Mouse (Mus musculus): ENCODE measurements around the gene Esrra. TPM values are rescaled to one million over a fixed set of nuclear protein-coding genes. Genes with fewer than 3 reads are reported as not detected.

The Esrra gene
- total RNA-seq, 2 experiments from 2014 or later, result 146 to 154 TPM

DNA sequence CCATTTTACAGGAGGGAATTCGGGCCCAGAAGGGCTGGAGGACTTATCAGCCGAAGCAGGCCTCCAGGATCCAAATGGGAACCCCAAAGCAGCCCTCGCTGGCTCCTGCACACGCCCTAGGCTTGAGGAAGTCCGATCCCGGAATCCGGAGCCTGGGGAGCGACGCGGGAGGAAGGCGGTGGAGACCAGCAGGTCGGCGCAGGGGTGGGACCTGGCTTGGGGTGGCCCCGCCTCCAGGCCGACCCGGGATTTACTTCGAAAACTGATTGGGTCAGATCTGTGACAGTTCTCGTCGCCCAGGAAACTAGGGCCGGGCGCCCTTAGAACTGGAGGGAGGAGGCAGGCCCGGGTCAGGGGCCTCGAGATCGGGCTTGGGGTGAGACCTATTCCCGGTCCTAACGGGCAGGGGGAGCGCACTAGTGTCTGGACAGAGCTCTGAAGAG is 20.7 kb upstream of the Esrra start, which contains the start of gene Gpr137:
Gene Gpr137, minus strand, starts transcription at position 232 of the 443 bp plus-strand sequence.
- DNase-seq, result peak; percentile 92 to 94
- intact Hi-C loops (cut with DNase I), result loop anchor here (1.0 kb wide), 1 partner anchor 8 kb away; no protein-coding TSS in a partner anchor

DNA sequence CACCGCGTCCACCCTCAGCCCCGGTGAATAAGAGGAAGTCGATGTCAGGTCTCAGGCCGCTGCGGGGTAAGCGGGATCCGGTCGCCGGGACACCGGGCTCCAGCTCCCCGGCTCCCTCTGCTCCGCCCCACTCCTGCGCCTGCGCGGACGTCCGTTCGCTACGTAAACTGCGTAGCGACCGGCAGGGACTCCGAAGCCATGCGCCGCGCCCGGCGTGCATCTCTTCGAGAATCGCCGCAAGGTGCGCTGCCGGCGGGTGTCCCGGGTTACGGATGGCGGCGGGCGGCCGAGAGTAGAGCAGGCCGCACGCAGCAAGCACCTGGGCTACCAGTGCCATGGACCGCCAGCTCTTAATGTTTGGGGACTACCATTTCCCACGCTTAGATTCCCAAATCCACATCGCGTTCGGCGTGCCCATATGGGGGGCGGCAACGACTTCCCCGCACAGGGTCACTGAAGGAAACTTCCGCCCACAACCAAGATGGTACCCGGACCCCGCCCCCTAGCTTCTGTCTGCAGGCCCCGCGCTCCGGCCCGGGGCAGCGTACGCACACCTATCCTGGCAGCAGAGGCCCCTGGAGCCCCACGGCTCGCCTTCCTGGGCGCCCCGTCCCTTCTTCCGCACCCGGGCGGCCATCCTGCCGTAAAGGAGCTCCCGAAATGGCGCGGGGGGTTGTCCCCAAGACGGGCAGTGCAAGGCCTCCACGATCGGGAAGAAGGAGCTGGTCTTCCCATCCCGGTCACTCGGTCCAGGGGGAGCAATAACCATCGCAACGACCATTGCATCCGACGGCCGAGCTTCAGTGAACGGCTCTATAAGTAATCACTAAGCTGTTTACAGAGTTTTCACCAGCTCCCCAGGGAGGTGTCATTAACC is 20.0 kb upstream of the Esrra start, which contains the start of gene Bad:
Gene Bad, plus strand, starts transcription at position 490 of the 877 bp plus-strand sequence.
- DNase-seq, result peak; percentile 98 to 99
- intact Hi-C loops (cut with DNase I), result loop anchor here (1.0 to 2.0 kb wide), 2 partner anchors 9 to 17 kb away; partner anchors contain the start of gene Catsperz

DNA sequence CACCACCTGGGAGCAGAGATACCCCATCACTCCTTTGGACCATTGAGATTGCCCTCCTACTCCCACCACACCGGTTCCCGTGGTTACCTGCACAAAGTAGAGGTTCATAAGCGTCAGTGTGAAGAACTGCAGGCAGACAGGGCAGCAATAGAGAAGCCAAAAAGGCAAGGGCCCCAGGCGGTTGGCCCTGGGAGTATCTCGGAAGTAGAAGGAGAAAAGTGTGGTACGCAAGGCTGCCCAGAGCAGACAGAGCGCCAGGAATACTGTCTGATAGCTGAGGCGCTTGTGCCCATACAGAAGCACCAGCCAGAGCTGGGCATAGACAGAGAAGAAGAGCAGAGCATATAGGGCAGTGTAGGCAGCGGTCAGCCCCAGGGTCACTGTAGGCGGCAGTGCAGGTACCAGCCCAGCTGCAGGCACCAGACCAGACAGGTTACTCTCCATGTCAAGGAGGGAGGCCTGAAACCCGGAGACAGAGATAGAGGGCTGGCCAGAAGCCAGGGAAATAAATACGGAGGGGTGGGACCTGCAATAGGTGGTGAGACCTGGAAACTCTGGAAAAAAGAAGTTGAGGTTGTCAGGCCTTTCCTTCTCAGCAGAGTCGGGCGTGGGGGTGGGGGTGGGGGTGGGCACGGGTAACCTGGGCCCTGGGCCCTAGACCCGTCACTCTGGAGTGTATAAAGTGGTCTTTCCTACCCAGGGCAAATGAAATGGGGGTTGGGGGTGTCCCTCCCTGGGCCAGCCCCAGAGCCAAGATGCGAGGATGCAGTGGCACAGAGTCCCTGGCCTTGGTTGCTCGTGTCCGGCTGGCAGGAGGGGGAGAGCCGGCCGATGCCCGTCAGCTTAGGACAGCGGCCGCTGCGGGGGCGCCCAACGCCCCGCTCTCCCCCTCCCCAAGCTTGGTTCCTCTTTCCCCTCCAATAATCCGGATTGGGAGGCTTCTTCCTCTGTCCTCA is 19.1 kb upstream of the Esrra start:
- no peak for DNase-seq

DNA sequence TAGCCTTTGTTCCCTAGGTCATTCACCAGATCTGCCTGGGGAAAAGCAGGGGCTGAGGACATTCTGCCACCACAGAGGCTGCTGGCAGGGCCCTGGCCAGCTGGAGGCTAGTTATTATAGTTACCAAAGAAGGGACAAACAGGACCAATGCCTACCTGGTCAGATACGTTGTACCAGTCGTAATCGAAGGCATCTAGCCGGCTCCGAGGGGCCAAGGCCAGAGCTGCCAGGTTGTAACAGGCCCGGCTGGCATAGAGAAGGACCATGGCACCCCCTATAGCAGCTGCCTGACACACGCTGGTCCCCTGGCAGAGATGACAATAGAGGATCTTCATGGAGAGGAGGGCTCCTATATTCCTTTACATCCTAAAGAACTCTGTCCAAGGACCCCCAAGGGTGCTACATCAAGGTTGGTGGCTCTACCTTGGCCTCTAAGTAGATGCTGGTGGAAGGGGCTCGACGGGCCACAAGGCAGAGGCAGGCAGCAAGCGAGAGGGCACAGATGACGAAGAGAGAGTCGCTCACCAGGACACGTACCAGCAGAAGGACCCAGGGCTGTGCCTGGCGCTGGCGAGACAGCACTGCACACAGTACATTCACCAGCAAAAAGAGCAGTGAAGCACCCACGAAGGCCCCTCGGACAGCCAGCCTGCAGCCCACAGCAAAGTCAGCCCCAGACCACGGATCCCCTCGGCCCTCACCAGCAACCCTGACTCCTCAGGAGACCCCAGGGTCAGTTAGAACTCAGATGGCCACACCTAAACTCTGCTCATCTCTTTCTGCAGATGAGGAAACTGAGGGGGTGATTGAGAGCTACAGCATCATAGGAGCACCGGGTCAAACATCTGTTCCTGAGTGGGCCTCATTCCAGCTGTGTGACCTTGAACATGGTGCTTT is 17.7 kb upstream of the Esrra start:
- no peak for DNase-seq
- intact Hi-C loops (cut with DNase I), result loop anchor here (2.0 kb wide), 1 partner anchor 15 kb away; the partner anchor contains the start of gene Catsperz

More for the DNA sequence above, 19.1 kb upstream of the Esrra start:
- intact Hi-C loops (cut with DNase I), result loop anchor here (2.0 kb wide), 1 partner anchor 16 kb away; the partner anchor contains the start of gene Catsperz

DNA sequence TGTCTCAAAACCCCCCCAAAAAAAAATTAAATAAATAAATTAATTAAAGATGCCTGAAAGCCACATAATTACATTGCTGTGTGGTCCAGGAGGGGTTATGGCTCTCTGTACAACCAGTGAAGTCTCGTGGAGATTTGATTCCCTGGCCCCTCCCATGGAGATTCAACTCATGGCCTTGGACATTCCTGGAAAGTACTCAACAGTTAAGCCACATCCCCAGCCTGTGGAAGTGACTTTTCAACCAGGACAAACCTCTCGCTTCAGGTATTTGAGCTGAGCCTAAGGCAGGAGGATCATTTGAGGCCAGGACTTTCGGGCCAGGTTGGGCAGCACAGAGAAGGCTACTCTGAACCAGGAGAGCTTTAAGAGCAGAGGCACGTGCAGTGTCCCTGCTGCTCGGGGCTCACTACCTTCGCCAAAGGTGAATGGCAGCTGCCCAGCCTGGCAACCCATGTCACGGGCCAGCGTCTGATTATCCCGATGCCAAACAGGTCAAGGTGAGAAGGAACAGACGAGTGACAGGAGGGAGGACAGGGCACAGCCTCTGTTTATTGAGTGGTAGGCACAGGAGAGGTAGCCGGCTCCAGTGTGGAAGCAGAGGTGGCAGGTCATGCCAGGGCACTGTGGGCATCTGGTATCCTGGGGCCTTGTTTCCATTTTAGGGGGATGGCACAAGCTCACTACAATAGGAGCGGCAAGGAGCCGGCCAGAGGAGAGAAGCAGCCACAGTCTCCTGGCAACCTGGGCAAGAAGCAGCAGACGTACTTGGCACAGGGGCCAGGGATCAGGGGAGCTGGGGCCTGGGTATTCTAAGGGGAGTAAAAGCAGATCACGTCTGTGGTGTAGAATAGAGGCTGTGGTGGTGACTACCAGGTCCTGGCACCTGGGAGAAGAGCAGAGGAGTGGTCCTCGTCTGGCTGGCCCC is 16.2 kb upstream of the Esrra start:
- intact Hi-C loops (cut with DNase I), result no loop called here
- peak; percentile 40 to 60 for DNase-seq

DNA sequence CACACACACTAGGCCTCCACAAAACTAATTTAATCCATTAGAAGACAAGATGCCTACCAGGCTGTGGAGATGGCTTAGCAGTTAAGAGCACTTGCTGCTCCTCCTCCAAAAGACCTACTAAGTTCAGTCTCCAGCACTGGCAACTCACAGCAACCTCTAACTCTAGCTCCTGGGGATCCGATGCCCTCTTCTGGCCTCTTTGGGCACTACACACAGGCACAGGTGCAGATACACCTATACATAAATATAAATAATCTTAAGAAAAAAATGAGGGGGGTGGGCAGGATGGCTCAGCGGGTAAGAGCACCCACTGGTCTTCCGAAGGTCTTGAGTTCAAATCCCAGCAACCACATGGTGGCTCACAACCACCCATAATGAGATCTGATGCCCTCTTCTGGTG is 14.7 kb upstream of the Esrra start:
- no peak for DNase-seq
- intact Hi-C loops (cut with DNase I), result no loop called here

DNA sequence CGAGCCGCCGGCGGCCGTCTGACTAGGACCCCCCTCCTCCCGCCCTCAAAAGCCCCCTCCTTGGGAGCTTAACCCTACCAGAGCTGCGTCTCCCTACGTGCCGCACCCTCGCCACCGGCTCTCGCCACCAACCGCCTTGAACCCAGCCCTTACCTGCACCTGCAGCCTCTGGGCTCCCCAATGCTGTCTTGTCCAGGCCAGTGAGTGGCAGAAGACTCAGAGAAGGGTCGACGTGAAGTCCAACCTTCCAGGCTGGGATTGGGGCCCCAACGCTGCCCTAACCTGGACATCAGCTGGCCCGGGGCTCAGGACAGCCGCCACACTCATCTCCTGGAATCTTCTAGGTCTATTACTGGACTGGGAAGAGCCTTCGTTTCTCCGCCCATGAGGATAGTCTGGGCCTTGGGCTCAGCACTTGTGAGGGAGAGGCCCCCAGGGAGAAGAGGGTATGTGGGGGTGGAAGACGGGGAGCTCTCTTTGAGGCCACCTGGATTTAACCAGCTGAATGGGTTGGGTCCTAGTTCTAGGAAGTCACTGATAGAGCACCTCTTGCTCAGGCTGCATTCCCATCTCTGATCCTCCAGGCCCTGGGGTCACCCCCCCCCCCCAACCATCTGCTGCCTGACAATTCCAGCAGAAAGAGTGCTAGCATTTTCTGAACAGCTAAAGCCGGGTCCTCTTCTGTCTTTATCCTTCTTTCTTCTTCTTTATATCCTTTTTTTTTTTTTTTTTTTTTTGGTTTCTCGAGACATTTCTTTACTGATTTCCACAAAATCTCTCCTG is 12.8 kb upstream of the Esrra start, which contains the start of gene Kcnk4:
Gene Kcnk4, minus strand, starts transcription at position 321 of the 783 bp plus-strand sequence.
- intact Hi-C loops (cut with DNase I), result no loop called here
- no peak for DNase-seq

DNA sequence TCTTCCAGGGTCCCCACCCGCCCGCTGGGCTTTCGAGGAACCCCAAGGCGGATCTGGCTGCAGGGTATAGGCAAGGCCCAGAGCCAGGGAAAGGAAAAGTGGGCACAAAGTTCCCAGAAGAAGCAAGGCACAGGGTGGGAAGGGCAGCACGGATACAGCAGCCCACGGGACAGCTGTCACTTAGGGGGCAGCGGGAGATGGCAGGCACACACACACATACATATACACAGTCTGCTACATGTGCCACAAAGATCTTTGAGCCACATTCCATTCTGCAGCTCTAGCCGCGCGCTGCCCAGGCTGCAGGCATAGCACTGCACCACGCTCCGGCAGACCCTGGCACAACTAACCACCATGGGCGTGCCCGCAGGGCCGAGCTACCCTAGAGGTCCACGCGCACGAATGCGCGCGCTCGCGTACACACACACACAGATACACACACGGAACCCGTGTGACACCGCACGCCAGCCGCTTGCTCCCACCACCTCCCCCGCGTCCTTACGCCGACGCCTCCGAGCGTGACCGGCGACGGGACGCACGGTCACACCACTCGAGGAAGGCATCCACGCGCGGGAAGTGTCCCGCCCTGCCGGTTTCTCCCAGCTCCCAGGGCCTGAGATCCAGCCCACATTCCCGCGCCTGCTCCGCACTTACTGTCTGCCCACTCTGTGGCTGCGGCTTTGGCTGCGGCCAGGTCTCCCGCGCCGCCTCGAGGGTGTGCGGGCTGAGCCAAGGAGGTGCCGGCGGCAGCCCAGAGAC is 12.0 kb upstream of the Esrra start:
- intact Hi-C loops (cut with DNase I), result no loop called here
- no peak for DNase-seq

DNA sequence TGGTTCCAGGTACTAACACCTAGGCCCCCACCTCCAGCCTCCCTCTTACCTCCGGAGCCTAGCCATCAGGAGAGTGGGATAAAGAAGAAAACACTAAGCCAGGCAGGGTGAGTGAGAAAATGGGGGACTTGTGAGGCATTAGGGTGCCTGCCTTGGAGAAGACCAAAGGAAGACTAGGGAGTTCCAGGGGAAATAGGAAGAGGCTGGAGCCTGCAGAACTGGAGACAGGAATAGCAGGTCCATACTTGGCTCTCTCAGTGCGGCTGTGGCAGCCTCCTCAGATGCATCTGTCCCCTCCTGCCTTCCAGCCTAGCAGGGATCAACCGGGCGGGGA is 11.5 kb upstream of the Esrra start:
- DNase-seq, result no peak
- intact Hi-C loops (cut with DNase I), result no loop called here

DNA sequence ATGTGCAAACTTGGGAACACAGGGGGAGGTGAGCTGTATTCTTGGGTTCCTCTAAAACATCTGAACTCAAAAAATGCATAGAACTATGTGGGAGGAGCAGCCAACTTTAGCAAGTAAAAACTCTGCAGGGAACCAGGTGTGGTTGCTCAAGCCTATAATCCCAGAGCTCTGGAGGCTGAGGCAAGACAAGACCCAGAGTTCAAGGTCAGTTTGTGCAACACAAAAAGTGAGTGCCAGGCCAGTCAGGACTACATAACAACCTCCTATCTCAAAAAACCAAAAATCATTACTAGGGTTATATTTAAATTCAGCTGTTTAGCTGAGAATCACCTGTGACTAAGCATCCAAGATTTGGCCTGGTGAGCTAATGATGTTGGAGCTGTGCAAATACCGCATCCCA is 10.4 kb upstream of the Esrra start:
- DNase-seq, result no peak
- intact Hi-C loops (cut with DNase I), result no loop called here

DNA sequence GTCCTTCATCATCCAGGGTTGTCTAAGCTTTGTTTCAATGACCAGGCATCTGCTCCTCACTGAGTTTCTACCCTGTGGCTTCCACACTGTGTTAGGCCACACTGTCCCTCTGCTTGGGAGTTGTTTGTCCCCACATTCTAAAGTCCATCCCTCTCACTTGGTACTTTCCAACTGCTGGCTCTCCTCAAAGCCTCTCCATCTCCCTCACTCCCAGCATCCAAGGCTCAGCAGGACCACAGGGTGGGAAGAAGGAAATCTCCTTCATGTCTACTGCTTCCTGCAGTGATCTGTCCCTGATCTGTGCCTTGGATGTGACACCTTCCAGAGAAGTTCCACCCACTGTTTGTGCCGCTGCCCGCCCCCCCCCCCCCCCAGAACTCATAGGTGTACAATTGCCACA is 9.4 kb upstream of the Esrra start:
- intact Hi-C loops (cut with DNase I), result no loop called here
- no peak for DNase-seq

DNA sequence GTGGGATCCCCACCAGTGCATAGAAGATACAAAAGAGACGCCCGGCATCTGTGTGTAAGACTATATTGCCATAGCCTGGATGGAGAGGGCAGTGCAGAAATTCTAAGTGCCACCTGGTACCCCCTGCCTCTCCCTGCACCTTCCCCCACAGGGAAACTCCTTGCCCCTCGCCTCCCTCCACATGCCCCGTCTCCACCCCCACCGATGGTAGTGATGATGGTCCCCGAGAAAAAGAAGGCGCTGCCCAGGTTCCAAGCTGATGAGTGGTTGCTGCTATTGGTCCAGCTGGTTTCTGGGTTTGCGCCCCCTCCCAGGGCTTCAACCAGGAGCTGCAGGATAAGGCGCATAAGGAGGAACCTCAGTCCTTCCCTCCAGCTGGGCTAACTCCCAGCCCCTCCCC is 6.5 kb upstream of the Esrra start:
- intact Hi-C loops (cut with DNase I), result loop anchor here (10.0 kb wide), 1 partner anchor 267 kb away; no protein-coding TSS in a partner anchor

DNA sequence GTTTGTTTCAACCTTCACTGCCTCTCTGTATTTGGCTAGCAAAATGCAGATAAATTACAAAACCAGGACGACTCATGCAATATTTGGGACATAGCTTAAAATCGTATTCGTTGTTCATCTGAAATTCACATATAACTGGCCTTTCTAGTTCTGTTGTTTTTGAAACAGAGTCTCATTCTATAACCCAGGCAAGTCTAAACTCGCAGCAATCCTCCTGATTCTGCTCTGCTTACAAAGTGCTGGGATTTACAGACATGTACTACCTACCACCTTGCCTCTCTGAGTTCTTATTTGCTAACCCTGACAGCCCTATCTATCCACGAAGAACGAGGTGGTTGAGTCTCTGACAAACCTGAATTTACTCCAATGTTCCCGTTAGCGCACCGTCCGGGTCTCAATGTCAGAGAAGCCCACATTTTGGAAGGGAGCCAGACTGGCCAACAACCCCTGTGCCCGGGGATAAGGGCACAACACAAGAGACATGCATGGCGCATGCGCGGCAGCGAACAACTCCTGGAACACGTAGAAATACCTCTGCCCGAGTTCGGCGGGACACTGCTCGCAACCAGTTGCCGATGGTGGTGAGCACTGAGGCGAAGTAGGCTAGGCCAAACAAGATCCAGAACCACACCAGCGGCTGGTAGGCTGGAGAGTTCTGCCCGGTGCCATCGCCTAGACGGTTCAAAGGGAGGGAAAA is 5.1 kb upstream of the Esrra start:
- no peak for DNase-seq
- intact Hi-C loops (cut with DNase I), result loop anchor here (10.0 kb wide), 1 partner anchor 268 kb away; no protein-coding TSS in a partner anchor

More for the DNA sequence above, 6.5 kb upstream of the Esrra start:
- DNase-seq, result no peak

DNA sequence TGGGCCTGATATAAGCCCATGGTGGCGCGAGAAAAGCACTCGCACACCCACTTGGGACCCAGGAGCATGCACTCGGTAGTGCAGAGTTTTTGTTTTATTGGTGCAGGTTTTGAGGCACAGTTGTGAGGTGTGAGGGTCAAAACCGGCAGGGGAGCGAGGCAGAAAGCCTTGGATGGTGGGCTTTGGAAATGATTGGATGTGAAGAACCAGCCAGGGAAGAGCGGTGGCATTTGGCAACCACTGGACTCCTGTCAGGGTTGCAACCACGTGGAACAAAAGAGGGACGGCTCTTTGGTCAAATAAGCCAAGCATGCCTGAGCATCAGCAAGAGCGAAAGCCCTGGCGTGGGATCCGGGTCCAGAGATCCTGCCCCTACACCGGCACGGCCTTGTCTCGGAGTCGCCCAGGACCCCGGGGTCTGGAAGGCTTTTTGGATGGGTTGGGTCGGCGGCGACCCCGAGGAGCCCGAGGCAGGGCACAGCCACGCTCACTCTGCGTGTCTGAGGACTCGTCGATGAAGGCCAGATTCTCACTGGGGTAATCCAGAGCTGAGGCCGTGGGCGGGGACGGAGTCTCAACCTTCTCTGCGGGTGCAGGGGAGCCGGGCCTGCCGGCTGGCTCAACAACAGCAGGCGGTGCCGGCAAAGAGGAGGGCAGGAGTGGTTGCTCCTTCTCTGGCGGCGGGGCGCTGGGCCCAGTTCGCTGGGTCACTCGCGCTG is 4.2 kb upstream of the Esrra start:
- intact Hi-C loops (cut with DNase I), result loop anchor here (2.0 to 10.0 kb wide), 2 partner anchors 15 to 269 kb away; partner anchors contain the start of gene Bad
- no peak for DNase-seq

DNA sequence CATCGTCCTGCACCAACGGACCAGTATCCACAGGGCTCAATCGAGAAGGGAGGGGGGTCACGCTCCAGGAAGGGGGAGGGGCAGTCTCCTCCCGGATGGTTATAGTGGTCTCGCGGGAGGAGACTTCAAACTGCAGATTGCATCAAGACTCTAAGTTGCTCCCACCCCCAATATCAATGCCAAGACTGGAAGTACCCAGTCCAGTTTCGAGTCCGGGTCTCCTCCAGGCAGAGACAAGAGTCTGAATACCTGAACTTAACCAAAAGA is 3.6 kb upstream of the Esrra start, which contains the start of gene Catsperz:
Gene Catsperz, minus strand, starts transcription at position 74 of the 267 bp plus-strand sequence.
- no peak for DNase-seq
- intact Hi-C loops (cut with DNase I), result loop anchor here (2.0 to 10.0 kb wide), 2 partner anchors 16 to 270 kb away; partner anchors contain the start of gene Bad

Measured in heart, postnatal 36 days (tissue).